Mouse (Mus musculus) heart, postnatal 0 days (tissue): ENCODE measurements around the gene Hoxa6.

ENCODE experiments used
- CTCF ChIP-seq: IDR thresholded peaks from 2 replicates; pipeline ENCODE4 v1.5.1; 2016; ENCODE audit warnings: antibody characterized with exemption, control low read depth, low read depth
- EP300 ChIP-seq: IDR thresholded peaks from 2 replicates; pipeline ENCODE4 v1.6.1; 2016; ENCODE audit warnings: antibody characterized with exemption, low read depth

DNA sequence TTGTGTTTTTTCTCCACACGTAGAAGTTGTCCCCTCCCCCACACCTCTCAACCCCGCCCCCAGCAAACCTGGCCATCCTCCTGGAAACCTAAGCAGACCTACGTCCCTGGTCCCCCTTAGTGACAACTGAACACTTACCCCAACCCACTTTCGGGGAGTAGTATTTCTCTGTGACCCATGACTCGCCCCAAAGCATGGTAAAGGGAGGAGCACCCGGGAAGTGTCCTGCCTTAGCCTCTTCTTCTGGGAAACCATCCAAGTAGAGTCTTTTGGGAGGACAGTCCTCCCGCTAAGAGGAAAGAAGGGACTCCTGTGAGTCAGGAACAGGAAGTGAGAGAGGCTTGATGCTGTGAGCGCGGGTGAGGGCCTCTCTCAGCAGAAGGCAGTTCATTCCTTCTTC lies 48.5 kb downstream of the Hoxa6 start:
- TF ChIP-seq EP300 (no peak), CTCF (no peak)
